Mouse (Mus musculus): ENCODE data around the gene Hoxa5. TPM values are rescaled to one million over a fixed set of nuclear protein-coding genes. Genes with fewer than 3 reads are reported as not detected.

Gene Hoxa5
- polyA plus RNA-seq, 1 experiment from 2014 or later, result 150 TPM

DNA sequence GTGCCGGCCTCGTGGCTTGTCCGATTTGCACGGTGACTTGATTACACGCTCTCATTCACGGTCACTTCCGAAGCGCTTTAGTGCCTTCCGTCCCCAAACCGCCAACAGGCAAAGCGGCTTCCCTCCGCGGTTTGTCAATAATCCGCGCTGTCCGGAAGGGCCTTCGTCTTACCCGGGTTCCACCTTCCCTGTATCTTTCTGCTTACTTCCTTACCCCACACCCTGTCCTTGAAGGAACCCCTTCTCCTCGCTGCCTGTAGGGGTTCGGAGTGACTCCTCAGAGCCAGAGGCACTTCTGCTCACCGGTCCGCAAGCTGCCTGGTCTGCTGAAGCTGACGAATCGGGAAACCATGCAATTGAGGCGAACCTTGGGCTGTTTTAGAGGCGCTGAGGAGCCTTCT lies 42.0 kb upstream of the Hoxa5 start:
- H3K9ac ChIP-seq, result no peak overlapping the region
- H3K36me3 ChIP-seq, result no peaks in the 10 kb centered on the region
- peaks cover 99% of the 10 kb centered on the region for H3K27me3 ChIP-seq
- under 1% methylated on average over 26 of the region's 26 CpGs for WGBS
- H3K4me2 ChIP-seq, result no peak overlapping the region
- no peak overlapping the region for H3K4me3 ChIP-seq
- H3K4me1 ChIP-seq (replicated peaks), result 0 out of 2 replicates have a peak, but pooled peaks cover 5% of the 10 kb centered on the region
- ATAC-seq (ENCODE audit: low FRiP score), result no peak
- no peak overlapping the region for H3K27ac ChIP-seq
- no peaks in the 10 kb centered on the region for H3K9me3 ChIP-seq

DNA sequence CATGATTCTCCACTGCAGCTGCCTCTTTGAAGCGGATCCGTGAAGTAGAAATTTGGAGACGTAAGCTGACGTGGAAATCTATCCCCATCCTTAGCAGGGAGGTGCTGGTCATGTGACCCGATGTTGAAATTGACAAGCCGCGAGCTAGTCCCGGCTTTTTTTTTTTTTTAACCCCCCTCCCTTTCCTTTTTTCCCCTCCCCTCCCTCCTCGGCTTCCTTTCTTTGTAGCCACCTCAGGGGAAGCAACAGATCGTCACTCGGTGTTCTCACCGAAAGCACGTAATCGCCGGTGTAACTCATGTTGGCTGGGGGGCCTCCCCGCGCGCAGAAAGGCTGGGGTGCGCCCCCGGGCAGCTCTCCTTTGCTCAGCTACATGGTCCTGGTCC lies 41.4 kb upstream of the Hoxa5 start, which contains the start of gene Hoxa11:
Gene Hoxa11 (minus strand): TSS at position 54 of the 386 bp plus-strand sequence.
- no peak for ATAC-seq (ENCODE audit: low FRiP score)
- Histone ChIP-seq H3K4me1 (replicated peaks) (0 out of 2 replicates have a peak, but pooled peaks cover 5% of the 10 kb centered on the region), H3K9ac (no peak within 1 kb of the TSS), H3K4me2 (no peak within 1 kb of the TSS), H3K36me3 (no peaks in the 10 kb centered on the region), H3K27ac (no peak within 1 kb of the TSS), H3K4me3 (no peak within 1 kb of the TSS), H3K9me3 (no peaks in the 10 kb centered on the region), H3K27me3 (peaks cover 99% of the 10 kb centered on the region)
- WGBS, result under 1% methylated on average over 20 of the region's 20 CpGs

- H3K36me3 ChIP-seq, result no peaks in the 10 kb centered on the region
- H3K27ac ChIP-seq, result no peak overlapping the region
- WGBS, result under 1% methylated on average over 71 of the region's 71 CpGs
- no peak overlapping the region for H3K4me2 ChIP-seq
- no peaks in the 10 kb centered on the region for H3K9me3 ChIP-seq
- H3K4me1 ChIP-seq (replicated peaks), result 0 out of 2 replicates have a peak, but pooled peaks cover 9% of the 10 kb centered on the region
- H3K4me3 ChIP-seq, result no peak overlapping the region
- H3K9ac ChIP-seq, result no peak overlapping the region
- H3K27me3 ChIP-seq, result peaks cover 99% of the 10 kb centered on the region
- ATAC-seq (ENCODE audit: low FRiP score), result no peak
Measured at GRCm38 (mm10) chr6:52245040-52245756, 40.8 kb upstream of the Hoxa5 start.

- H3K4me2 ChIP-seq, result no peak overlapping the region
- no peak overlapping the region for H3K4me3 ChIP-seq
- H3K36me3 ChIP-seq, result no peaks in the 10 kb centered on the region
- WGBS, result 2% methylated on average over 23 of the region's 23 CpGs
- H3K27me3 ChIP-seq, result peaks cover 99% of the 10 kb centered on the region
- no peak for ATAC-seq (ENCODE audit: low FRiP score)
- H3K9me3 ChIP-seq, result no peaks in the 10 kb centered on the region
- H3K9ac ChIP-seq, result no peak overlapping the region
- H3K4me1 ChIP-seq (replicated peaks), result 0 out of 2 replicates have a peak, but pooled peaks cover 10% of the 10 kb centered on the region
- H3K27ac ChIP-seq, result no peak overlapping the region
Measured at GRCm38 (mm10) chr6:52244471-52245039, 40.2 kb upstream of the Hoxa5 start.

- H3K4me2 ChIP-seq, result no peak overlapping the region
- WGBS, result 1% methylated on average over 12 of the region's 12 CpGs
- no peak overlapping the region for H3K27ac ChIP-seq
- no peak overlapping the region for H3K4me3 ChIP-seq
- H3K9me3 ChIP-seq, result no peaks in the 10 kb centered on the region
- 0 out of 2 replicates have a peak, but pooled peaks cover 10% of the 10 kb centered on the region for H3K4me1 ChIP-seq (replicated peaks)
- no peak for ATAC-seq (ENCODE audit: low FRiP score)
- H3K36me3 ChIP-seq, result no peaks in the 10 kb centered on the region
- peaks cover 98% of the 10 kb centered on the region for H3K27me3 ChIP-seq
- H3K9ac ChIP-seq, result no peak overlapping the region
Measured at GRCm38 (mm10) chr6:52243681-52244121, 39.3 kb upstream of the Hoxa5 start.

GRCm38 (mm10) chr6:52242801-52243332 lies 38.5 kb upstream of the Hoxa5 start:
- peaks cover 98% of the 10 kb centered on the region for H3K27me3 ChIP-seq
- WGBS, result 1% methylated on average over 4 of the region's 4 CpGs
- no peak overlapping the region for H3K9ac ChIP-seq
- H3K4me2 ChIP-seq, result no peak overlapping the region
- no peaks in the 10 kb centered on the region for H3K36me3 ChIP-seq
- no peaks in the 10 kb centered on the region for H3K9me3 ChIP-seq
- no peak overlapping the region for H3K27ac ChIP-seq
- 0 out of 2 replicates have a peak, but pooled peaks cover 10% of the 10 kb centered on the region for H3K4me1 ChIP-seq (replicated peaks)
- no peak overlapping the region for H3K4me3 ChIP-seq
- no peak for ATAC-seq (ENCODE audit: low FRiP score)

DNA sequence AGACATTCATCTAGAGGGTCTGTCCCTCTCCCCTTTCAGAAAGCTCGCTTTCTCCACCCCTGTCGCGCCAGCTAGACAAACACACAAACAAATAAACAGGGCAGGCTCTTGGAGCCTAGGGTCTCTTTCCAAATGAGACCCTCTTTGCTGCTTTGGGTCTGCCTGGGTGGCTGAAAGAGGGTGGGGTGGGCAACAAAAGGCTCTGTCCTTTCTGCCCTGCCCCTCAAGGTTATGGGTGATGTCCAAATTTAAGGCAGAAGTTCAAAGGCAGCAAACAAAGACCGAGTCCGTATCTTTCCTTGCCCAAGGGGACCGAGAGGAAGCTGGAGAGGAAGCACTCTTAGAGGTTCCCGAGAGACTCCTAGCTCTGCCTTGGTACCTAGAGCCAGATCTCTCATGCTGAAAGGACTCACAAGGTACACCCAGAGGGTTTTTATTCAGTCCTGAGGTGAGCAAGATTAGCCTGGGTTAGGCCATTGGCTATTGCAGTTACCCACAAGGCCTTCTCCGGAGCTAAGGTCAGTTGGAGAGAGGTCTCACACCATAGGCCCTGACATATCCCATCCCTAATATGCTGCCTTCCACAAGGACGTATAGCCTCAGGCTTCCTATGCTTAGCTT lies 36.7 kb upstream of the Hoxa5 start:
- Histone ChIP-seq H3K27ac (no peak overlapping the region), H3K9ac (no peak overlapping the region), H3K27me3 (peaks cover 98% of the 10 kb centered on the region), H3K4me1 (replicated peaks) (0 out of 2 replicates have a peak, but pooled peaks cover 10% of the 10 kb centered on the region), H3K36me3 (no peaks in the 10 kb centered on the region), H3K9me3 (no peaks in the 10 kb centered on the region), H3K4me3 (no peak overlapping the region), H3K4me2 (no peak overlapping the region)
- no peak for ATAC-seq (ENCODE audit: low FRiP score)
- 3% methylated on average over 9 of the region's 9 CpGs for WGBS

DNA sequence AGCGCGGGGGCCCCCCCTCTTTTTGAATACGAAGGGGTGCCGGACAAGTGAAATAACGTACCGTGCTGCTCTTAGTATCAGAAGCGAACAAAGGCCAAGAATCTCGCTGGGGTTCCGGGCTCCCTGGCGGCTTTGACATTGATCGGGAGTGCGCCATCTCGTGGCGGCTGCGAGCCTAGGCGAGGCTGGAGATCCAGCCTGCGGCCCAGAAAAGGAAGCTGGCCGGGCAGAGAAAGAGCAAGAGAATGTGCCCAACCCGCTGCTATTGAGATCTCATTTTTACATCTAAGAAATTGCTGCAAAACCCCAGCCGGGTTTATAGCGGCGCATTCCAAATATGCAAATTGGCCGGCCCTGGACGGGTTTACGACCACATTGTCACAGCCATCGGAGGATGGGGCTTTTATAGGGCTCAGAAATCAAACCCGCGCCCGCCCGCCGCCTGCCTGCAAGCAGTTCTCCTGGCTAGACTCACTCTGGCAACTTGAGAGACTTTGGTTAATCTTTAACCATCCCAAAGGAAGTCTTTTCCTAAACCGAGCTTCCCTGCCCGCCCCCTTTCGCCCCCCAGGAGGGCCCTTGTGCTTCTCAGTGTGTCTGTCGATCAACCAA lies 36.1 kb upstream of the Hoxa5 start, which contains the start of gene Hoxa10:
Gene Hoxa10 (minus strand): TSS at position 466 of the 612 bp plus-strand sequence.
- no peak within 1 kb of the TSS for H3K4me2 ChIP-seq
- under 1% methylated on average over 35 of the region's 35 CpGs for WGBS
- no peak for ATAC-seq (ENCODE audit: low FRiP score)
- peak within 1 kb of the TSS; percentile 12; the same call in 1 of the 2 replicates for H3K4me3 ChIP-seq
- no peaks in the 10 kb centered on the region for H3K9me3 ChIP-seq
- no peaks in the 10 kb centered on the region for H3K36me3 ChIP-seq
- H3K27me3 ChIP-seq, result peaks cover 98% of the 10 kb centered on the region
- no peak within 1 kb of the TSS for H3K9ac ChIP-seq
- H3K27ac ChIP-seq, result no peak within 1 kb of the TSS
- H3K4me1 ChIP-seq (replicated peaks), result 0 out of 2 replicates have a peak, but pooled peaks cover 10% of the 10 kb centered on the region

GRCm38 (mm10) chr6:52239625-52240388 lies 35.4 kb upstream of the Hoxa5 start:
- under 1% methylated on average over 30 of the region's 30 CpGs for WGBS
- Histone ChIP-seq H3K4me3 (peak overlapping the region; percentile 12; the same call in 1 of the 2 replicates), H3K9ac (no peak overlapping the region), H3K4me2 (no peak overlapping the region), H3K27me3 (peaks cover 98% of the 10 kb centered on the region), H3K36me3 (no peaks in the 10 kb centered on the region), H3K9me3 (no peaks in the 10 kb centered on the region), H3K27ac (no peak overlapping the region), H3K4me1 (replicated peaks) (0 out of 2 replicates have a peak, but pooled peaks cover 5% of the 10 kb centered on the region)
- no peak for ATAC-seq (ENCODE audit: low FRiP score)

- 3% methylated on average over 7 of the region's 7 CpGs for WGBS
- 0 out of 2 replicates have a peak, but pooled peaks cover 5% of the 10 kb centered on the region for H3K4me1 ChIP-seq (replicated peaks)
- no peak overlapping the region for H3K27ac ChIP-seq
- no peak overlapping the region for H3K4me3 ChIP-seq
- H3K4me2 ChIP-seq, result no peak overlapping the region
- no peaks in the 10 kb centered on the region for H3K36me3 ChIP-seq
- peaks cover 98% of the 10 kb centered on the region for H3K27me3 ChIP-seq
- no peaks in the 10 kb centered on the region for H3K9me3 ChIP-seq
- H3K9ac ChIP-seq, result no peak overlapping the region
- no peak for ATAC-seq (ENCODE audit: low FRiP score)
Measured at GRCm38 (mm10) chr6:52238976-52239375, 34.6 kb upstream of the Hoxa5 start.

DNA sequence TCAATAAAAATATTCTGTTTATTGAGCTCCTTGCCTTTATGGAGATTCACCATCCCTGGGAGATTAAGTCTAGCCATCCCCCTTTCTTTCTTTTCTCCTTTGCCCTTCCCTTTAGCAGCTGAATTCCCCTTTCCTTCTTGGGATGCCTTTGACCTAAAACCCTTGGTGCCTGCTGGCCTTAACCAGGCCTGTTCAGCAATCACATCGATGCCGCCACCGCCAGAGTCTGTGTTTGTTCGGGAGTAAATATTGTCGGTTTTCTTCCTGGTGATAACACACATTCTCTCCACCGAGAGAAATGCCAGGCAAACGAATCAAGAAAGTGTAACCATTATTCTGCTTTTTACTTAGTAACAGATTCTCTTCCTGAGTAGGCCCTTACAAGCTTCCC lies 33.8 kb upstream of the Hoxa5 start:
- H3K27me3 ChIP-seq, result peaks cover 98% of the 10 kb centered on the region
- H3K9me3 ChIP-seq, result no peaks in the 10 kb centered on the region
- no peak overlapping the region for H3K9ac ChIP-seq
- ATAC-seq (ENCODE audit: low FRiP score), result no peak
- no peak overlapping the region for H3K4me2 ChIP-seq
- WGBS, result 4% methylated on average over 7 of the region's 7 CpGs
- H3K36me3 ChIP-seq, result no peaks in the 10 kb centered on the region
- H3K4me3 ChIP-seq, result no peak overlapping the region
- no peak overlapping the region for H3K27ac ChIP-seq
- 0 out of 2 replicates have a peak, but pooled peaks cover 5% of the 10 kb centered on the region for H3K4me1 ChIP-seq (replicated peaks)
